Mouse (Mus musculus): ENCODE measurements at regions not wholly inside any gene's neighbourhood (a gene's known extent, or its start where the extent isn't known, plus 50 kb on each side); places are given as distances from the start of the nearest gene placed in this dataset.

DNA sequence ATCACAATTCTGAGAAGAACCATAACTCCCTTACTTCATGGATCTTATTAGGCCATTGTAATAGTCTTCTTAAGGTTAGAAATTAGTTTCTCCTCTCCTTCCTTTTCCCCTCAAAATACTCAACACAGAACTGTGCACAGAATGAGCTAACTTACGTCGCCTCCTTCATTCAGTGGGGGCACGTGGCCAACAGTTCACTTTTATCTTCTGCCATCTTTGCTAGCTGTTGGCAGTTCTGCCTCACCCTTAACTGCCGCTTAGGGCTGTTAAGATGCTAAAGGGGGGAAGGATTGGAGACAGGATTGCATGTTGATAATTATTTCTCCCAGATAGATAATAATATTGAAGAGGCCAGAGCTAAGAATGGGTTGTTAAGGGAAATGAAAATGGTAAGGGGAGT lies 158.0 kb downstream of the Kcna5 start:
- TF ChIP-seq CTCF (IDR thresholded peaks at IDR 0.05; ENCODE audit: extremely low read depth, insufficient read depth, low read length) = no peak
- TF ChIP-seq POLR2A (IDR thresholded peaks at IDR 0.05; ENCODE audit: extremely low read depth, insufficient read depth, low read length) = no peak
